Mouse (Mus musculus) forebrain, postnatal 0 days (tissue): Measurements from ENCODE around the gene Pnpo. TPM values are rescaled to one million over a fixed set of nuclear protein-coding genes. Genes with fewer than 3 reads are reported as not detected.

Experiments used
- ATAC-seq: fragments of 200-750 bp; cut with Nextera tagmentation; 2 replicates; pipeline ENCODE4 v1.8.0; 2017; ENCODE audit warnings: mild to moderate bottlenecking, moderate library complexity
- DNase-seq: peaks from one replicate; pipeline ENCODE4 v3.0.0-alpha.2; 2015
- H3K27ac ChIP-seq: fragments of 300-500 bp; sonication (generic); 2 replicates; pipeline ENCODE4 v1.5.1; 2014; ENCODE audit warnings: low read depth, mild to moderate bottlenecking, antibody characterized with exemption, low read length, moderate library complexity, mixed read lengths
- H3K27me3 ChIP-seq: fragments of 300-500 bp; sonication (generic); 2 replicates; pipeline ENCODE4 v1.6.1; 2014; ENCODE audit warnings: mild to moderate bottlenecking, low read length, mixed read lengths; ENCODE audit not compliant: insufficient read depth
- H3K36me3 ChIP-seq: fragments of 300-500 bp; sonication (generic); 2 replicates; pipeline ENCODE4 v1.6.1; 2014; ENCODE audit warnings: mild to moderate bottlenecking, moderate library complexity; ENCODE audit not compliant: insufficient read depth
- H3K4me1 ChIP-seq: fragments of 300-500 bp; sonication (generic); 2 replicates; pipeline ENCODE4 v1.6.1; 2014; ENCODE audit warnings: antibody characterized with exemption; ENCODE audit not compliant: insufficient read depth
- H3K4me2 ChIP-seq: fragments of 300-500 bp; sonication (generic); 2 replicates; pipeline ENCODE4 v1.6.1; 2014; ENCODE audit warnings: low read depth, mild to moderate bottlenecking, moderate library complexity
- H3K4me3 ChIP-seq: fragments of 300-500 bp; sonication (generic); 2 replicates; pipeline ENCODE4 v1.5.1; 2014; ENCODE audit warnings: low read depth, low read length, mixed read lengths
- H3K9ac ChIP-seq: fragments of 300-500 bp; sonication (generic); 2 replicates; pipeline ENCODE4 v1.6.1; 2014; ENCODE audit warnings: mild to moderate bottlenecking
- H3K9me3 ChIP-seq: fragments of 300-500 bp; sonication (generic); 2 replicates; pipeline ENCODE4 v1.6.1; 2016; ENCODE audit warnings: low read length
- CTCF ChIP-seq: sonication (generic); IDR thresholded peaks from 2 replicates; pipeline ENCODE4 v1.5.1; 2016; ENCODE audit warnings: antibody characterized with exemption, control low read depth, low read depth
- WGBS: fragments of 180-500 bp; shearing (Covaris S2); extraction: QIAGEN DNeasy Blood & Tissue Kit; methylation state at CpG from one replicate; pipeline ENCODE4 v1.1.7; 2014; 5-methylcytosine and 5-hydroxymethylcytosine counted together
- polyA plus RNA-seq: library from polyadenylated mRNA; unstranded; fragments of >200 nt; fragmentation: Nextera tagmentation; extraction: Ambion mirVana; gene quantifications from 2 replicates; pipeline ENCODE4 v1.2.1, GENCODE M21; 2015
- total RNA-seq: library from RNA; depleted of rRNA; stranded (reverse); fragments of >200 nt; gene quantifications from 2 replicates; pipeline ENCODE4 v1.2.3, GENCODE M21; 2014

Pnpo gene
- total and polyA plus RNA-seq, 2 experiments from 2014 or later = 26.2 to 33.1 TPM

- Histone ChIP-seq H3K9ac (no peak overlapping the region), H3K27ac (peak overlapping the region; percentile 29; the same call in 1 of the 2 replicates)
These were observed 29.1 kb upstream of the Pnpo start for GRCm38 (mm10) chr11:96972906-96973305.

DNA sequence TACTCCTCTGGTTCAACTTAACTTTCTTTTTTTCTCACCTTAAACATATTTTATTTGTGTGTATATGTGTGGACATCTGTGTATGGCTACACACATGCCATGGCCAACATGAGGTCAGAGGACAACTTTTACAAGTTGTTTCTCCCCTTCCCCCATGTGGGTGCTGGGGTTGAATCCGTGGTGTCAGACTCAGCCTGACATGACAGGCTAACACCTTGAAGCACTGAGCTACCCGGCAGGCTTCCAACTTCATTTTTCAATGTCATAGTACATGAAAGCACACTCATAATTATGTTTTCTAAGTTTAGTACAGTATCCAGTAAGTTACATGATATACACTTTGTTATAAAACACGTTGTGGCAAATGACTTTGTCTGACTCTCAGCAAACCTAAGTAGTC is 26.6 kb upstream of the Pnpo start:
- H3K27ac ChIP-seq = peak overlapping the region; percentile 29; the same call in 1 of the 2 replicates
- H3K4me1 ChIP-seq = peaks cover 4% of the 10 kb centered on the region; the same call in 1 of the 2 replicates
- no peaks in the 10 kb centered on the region for H3K36me3 ChIP-seq
- 84% methylated on average over 3 of the region's 3 CpGs for WGBS
- no peak for TF ChIP-seq CTCF
- H3K9me3 ChIP-seq = no peaks in the 10 kb centered on the region
- no peak overlapping the region for H3K4me3 ChIP-seq
- no peak for ATAC-seq
- no peak for DNase-seq
- H3K9ac ChIP-seq = no peak overlapping the region
- no peaks in the 10 kb centered on the region for H3K27me3 ChIP-seq
- H3K4me2 ChIP-seq = no peak overlapping the region

More at GRCm38 (mm10) chr11:96972906-96973305, 29.1 kb upstream of the Pnpo start:
- WGBS = 66% methylated on average over 5 of the region's 5 CpGs
- DNase-seq = no peak
- peaks cover 16% of the 10 kb centered on the region for H3K4me1 ChIP-seq
- no peak for ATAC-seq
- no peak for TF ChIP-seq CTCF
- no peak overlapping the region for H3K4me2 ChIP-seq
- H3K9me3 ChIP-seq = no peaks in the 10 kb centered on the region
- no peak overlapping the region for H3K4me3 ChIP-seq
- no peaks in the 10 kb centered on the region for H3K36me3 ChIP-seq
- no peaks in the 10 kb centered on the region for H3K27me3 ChIP-seq

GRCm38 (mm10) chr11:96969746-96970145 is 26.0 kb upstream of the Pnpo start:
- H3K27me3 ChIP-seq = no peaks in the 10 kb centered on the region
- 62% methylated on average over 1 of the region's 1 CpGs for WGBS
- no peak overlapping the region for H3K4me2 ChIP-seq
- TF ChIP-seq CTCF = no peak
- H3K27ac ChIP-seq = peak overlapping the region; percentile 41; the same call in 1 of the 2 replicates
- H3K9me3 ChIP-seq = no peaks in the 10 kb centered on the region
- H3K9ac ChIP-seq = no peak overlapping the region
- peaks cover 4% of the 10 kb centered on the region; the same call in 1 of the 2 replicates for H3K4me1 ChIP-seq
- H3K4me3 ChIP-seq = no peak overlapping the region
- DNase-seq (peak; percentile 25), ATAC-seq (peak; percentile 55)
- no peaks in the 10 kb centered on the region for H3K36me3 ChIP-seq

DNA sequence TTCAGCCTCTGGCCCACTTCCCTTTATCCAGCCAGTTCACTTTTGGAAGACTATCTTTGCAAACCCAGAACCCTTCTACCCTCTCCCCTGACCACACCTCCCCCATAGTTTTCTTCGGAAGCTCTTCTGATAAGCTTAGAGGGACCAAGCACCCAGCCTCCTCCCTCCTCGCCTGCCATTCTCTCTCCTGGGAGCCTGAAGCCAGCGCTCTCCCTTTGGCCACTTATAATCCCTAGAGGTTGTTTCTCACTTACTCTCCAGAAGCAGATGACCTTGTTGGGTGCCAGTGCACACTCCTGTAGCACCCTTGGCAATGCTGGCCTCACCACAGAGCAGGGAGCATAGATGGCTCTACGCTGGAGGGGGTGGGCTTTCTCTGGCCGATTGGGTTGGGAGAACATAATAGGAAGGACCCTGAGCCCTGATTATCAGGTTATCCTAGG is 25.5 kb upstream of the Pnpo start:
- TF ChIP-seq CTCF = no peak
- Histone ChIP-seq H3K4me2 (no peak overlapping the region), H3K9ac (no peak overlapping the region), H3K4me1 (peaks cover 4% of the 10 kb centered on the region; the same call in 1 of the 2 replicates), H3K27ac (peak overlapping the region; percentile 41; the same call in 1 of the 2 replicates), H3K4me3 (no peak overlapping the region), H3K9me3 (no peaks in the 10 kb centered on the region), H3K27me3 (no peaks in the 10 kb centered on the region), H3K36me3 (no peaks in the 10 kb centered on the region)
- ATAC-seq (no peak), DNase-seq (no peak)
- 77% methylated on average over 5 of the region's 5 CpGs for WGBS

- Histone ChIP-seq H3K4me3 (no peak overlapping the region), H3K4me1 (peaks cover 4% of the 10 kb centered on the region; the same call in 1 of the 2 replicates), H3K9me3 (no peaks in the 10 kb centered on the region), H3K27me3 (no peaks in the 10 kb centered on the region), H3K4me2 (no peak overlapping the region), H3K27ac (no peak overlapping the region), H3K9ac (no peak overlapping the region), H3K36me3 (no peaks in the 10 kb centered on the region)
- TF ChIP-seq CTCF = no peak
- no peak for ATAC-seq
- DNase-seq = no peak
- 69% methylated on average over 6 of the region's 6 CpGs for WGBS
These were observed 24.7 kb upstream of the Pnpo start for GRCm38 (mm10) chr11:96968476-96968875.

GRCm38 (mm10) chr11:96967544-96968269 is 23.9 kb upstream of the Pnpo start:
- no peak overlapping the region for H3K9ac ChIP-seq
- H3K4me1 ChIP-seq = peaks cover 4% of the 10 kb centered on the region; the same call in 1 of the 2 replicates
- H3K36me3 ChIP-seq = no peaks in the 10 kb centered on the region
- no peaks in the 10 kb centered on the region for H3K27me3 ChIP-seq
- no peak for ATAC-seq
- no peak overlapping the region for H3K4me3 ChIP-seq
- 88% methylated on average over 11 of the region's 11 CpGs for WGBS
- no peaks in the 10 kb centered on the region for H3K9me3 ChIP-seq
- no peak for DNase-seq
- no peak overlapping the region for H3K4me2 ChIP-seq
- H3K27ac ChIP-seq = no peak overlapping the region
- no peak for TF ChIP-seq CTCF

GRCm38 (mm10) chr11:96966914-96967543 is 23.2 kb upstream of the Pnpo start:
- Histone ChIP-seq H3K9me3 (no peaks in the 10 kb centered on the region), H3K9ac (no peak overlapping the region), H3K4me1 (no peaks in the 10 kb centered on the region), H3K4me2 (no peak overlapping the region), H3K4me3 (no peak overlapping the region), H3K27me3 (no peaks in the 10 kb centered on the region), H3K27ac (no peak overlapping the region), H3K36me3 (0 out of 2 replicates have a peak, but pooled peaks cover 1% of the 10 kb centered on the region)
- 92% methylated on average over 13 of the region's 13 CpGs for WGBS
- DNase-seq = no peak
- TF ChIP-seq CTCF = no peak
- ATAC-seq = no peak
